ENCODE assay signal across 25 mouse cellular contexts in the genomic region with DNA sequence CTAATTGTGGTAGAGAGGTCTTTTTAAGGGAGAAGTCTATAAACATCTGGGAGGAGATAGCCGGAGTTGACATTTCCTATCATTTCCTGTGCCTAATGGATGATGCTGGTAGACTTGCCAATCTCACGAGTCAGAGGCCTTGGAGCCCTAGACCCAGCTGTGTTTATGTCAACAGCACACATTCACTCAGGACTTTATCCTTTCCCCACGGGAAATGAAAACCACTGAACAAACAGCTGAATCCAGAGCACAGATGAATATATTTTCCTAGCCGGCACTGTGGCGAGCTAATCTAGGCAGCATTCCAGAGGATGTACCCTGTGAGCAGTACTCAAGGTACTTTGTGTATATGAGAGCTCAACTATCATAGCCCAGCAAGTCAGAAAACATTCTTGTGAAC.
DNase-seq lines count a peak whose midpoint lies in the region; ATAC-seq and TF ChIP-seq lines count a peak whose summit lies in the region.
"Had no signal": no experiment of that assay in that cellular context is flagged by ENCODE, and none has a peak within 500 bp of the region (broad histone marks: within the 10 kb centered on the region; RNA-seq: fewer than 3 reads in every experiment).

No protein-coding gene starts in this region.

- H3K9ac ChIP-seq in heart, embryonic 12.5 days, result no peak overlapping the region
- no peak overlapping the region for H3K9ac ChIP-seq in intestine, postnatal 0 days (ENCODE audit: low read depth, low read length)
- H3K9ac ChIP-seq: embryonic facial prominence, embryonic 13.5 days; forebrain, embryonic 13.5 days; heart, embryonic 15.5 days; intestine, embryonic 15.5 days; limb, embryonic 13.5 days; liver, embryonic 14.5 days had no signal

- H3K4me3 ChIP-seq in heart, embryonic 12.5 days, result no peak overlapping the region
- no peak overlapping the region for H3K4me3 ChIP-seq in lung, adult 2 months (replicated peaks; ENCODE audit: extremely low read depth, low read depth, low read length)
- H3K4me3 ChIP-seq in intestine, postnatal 0 days (ENCODE audit: low read depth, low read length), result no peak overlapping the region
- H3K4me3 ChIP-seq: embryonic facial prominence, embryonic 13.5 days; forebrain, embryonic 13.5 days; heart, embryonic 15.5 days; hindbrain, embryonic 10.5 days; intestine, embryonic 15.5 days; limb, embryonic 13.5 days had no signal

- H3K4me2 ChIP-seq in heart, embryonic 12.5 days, result no peak overlapping the region
- no peak overlapping the region for H3K4me2 ChIP-seq in intestine, postnatal 0 days (replicated peaks; ENCODE audit: low read depth)
- H3K4me2 ChIP-seq: embryonic facial prominence, embryonic 13.5 days; forebrain, embryonic 13.5 days; heart, embryonic 15.5 days; intestine, embryonic 15.5 days; limb, embryonic 13.5 days had no signal

- 45% methylated on average over 5 of the region's 5 CpGs for WGBS in heart, embryonic 12.5 days
- WGBS in lung, adult 2 months, result 30% methylated on average over 5 of the region's 5 CpGs
- WGBS in intestine, postnatal 0 days, result 33% methylated on average over 5 of the region's 5 CpGs

- peak; percentile 87 for DNase-seq in heart, adult 11 months
- peak; percentile 2 for DNase-seq in lung, postnatal 25 days (ENCODE audit: low spot score)
- no peak for DNase-seq in lung, adult 2 months
- peak; percentile 28 for DNase-seq in adipocyte (ENCODE audit: low spot score)
- DNase-seq in brain, embryonic 14.5 days (ENCODE audit: low read depth), result peak; percentile 7
- DNase-seq: adrenal gland, postnatal 10 days; cerebellum, adult 9-10 months; gastrocnemius, postnatal 25 days; kidney, adult 9 months; kidney, postnatal 36 days; layer of hippocampus, adult 9-11 months; thymus, adult 18-20 months; thymus, postnatal 36 days had no signal

- no peak for TF ChIP-seq CTCF in lung, adult 2 months (IDR thresholded peaks at IDR 0.05; ENCODE audit: insufficient read depth, low read length)
- no peak for TF ChIP-seq CTCF in brain, embryonic 14.5 days (IDR thresholded peaks at IDR 0.05; ENCODE audit: borderline replicate concordance, extremely low read depth, insufficient read depth, insufficient read length)
- no peak for TF ChIP-seq CTCF in intestine, postnatal 0 days (IDR thresholded peaks at IDR 0.05; ENCODE audit: low read depth)

- no peaks in the 10 kb centered on the region for H3K27me3 ChIP-seq in heart, embryonic 12.5 days (replicated peaks)
- H3K27me3 ChIP-seq in intestine, postnatal 0 days (replicated peaks; ENCODE audit: control insufficient read depth, insufficient read depth, low read length), result no peaks in the 10 kb centered on the region
- H3K27me3 ChIP-seq: embryonic facial prominence, embryonic 13.5 days; forebrain, embryonic 13.5 days; heart, embryonic 15.5 days; intestine, embryonic 15.5 days; limb, embryonic 13.5 days had no signal

- no peaks in the 10 kb centered on the region for H3K36me3 ChIP-seq in heart, embryonic 12.5 days
- H3K36me3 ChIP-seq in intestine, postnatal 0 days (ENCODE audit: control insufficient read depth, insufficient read depth), result no peaks in the 10 kb centered on the region
- H3K36me3 ChIP-seq: embryonic facial prominence, embryonic 13.5 days; heart, embryonic 15.5 days; hindbrain, embryonic 10.5 days; intestine, embryonic 15.5 days; limb, embryonic 13.5 days had no signal

- H3K4me1 ChIP-seq in heart, embryonic 12.5 days (replicated peaks), result no peaks in the 10 kb centered on the region
- no peaks in the 10 kb centered on the region for H3K4me1 ChIP-seq in lung, adult 2 months (ENCODE audit: control insufficient read depth, insufficient read depth, low read length)
- no peaks in the 10 kb centered on the region for H3K4me1 ChIP-seq in intestine, postnatal 0 days (replicated peaks; ENCODE audit: control insufficient read depth, insufficient read depth, low read length)
- H3K4me1 ChIP-seq: embryonic facial prominence, embryonic 13.5 days; forebrain, embryonic 13.5 days; heart, embryonic 15.5 days; hindbrain, embryonic 10.5 days; intestine, embryonic 15.5 days; limb, embryonic 13.5 days had no signal

- TF ChIP-seq POLR2A in lung, adult 2 months (IDR thresholded peaks at IDR 0.05; ENCODE audit: borderline replicate concordance, extremely low read depth, low read depth, low read length), result no peak
- no peak for TF ChIP-seq POLR2A in brain, embryonic 14.5 days (IDR thresholded peaks at IDR 0.05; ENCODE audit: borderline replicate concordance, extremely low read depth, insufficient read depth, insufficient read length, poor library complexity, severe bottlenecking)

- no peak for ATAC-seq in heart, embryonic 12.5 days (ENCODE audit: insufficient number of reproducible peaks, low FRiP score)
- ATAC-seq in intestine, postnatal 0 days, result no peak
- ATAC-seq: activated CD4-positive, CD25-positive, alpha-beta regulatory T cell, adult 4 months; forebrain, embryonic 13.5 days; hindbrain, embryonic 16.5 days; intestine, embryonic 15.5 days; midbrain, embryonic 16.5 days had no signal

- no peaks in the 10 kb centered on the region for H3K9me3 ChIP-seq in heart, embryonic 12.5 days (replicated peaks)
- H3K9me3 ChIP-seq in intestine, postnatal 0 days (ENCODE audit: control insufficient read depth), result no peaks in the 10 kb centered on the region
- H3K9me3 ChIP-seq: embryonic facial prominence, embryonic 13.5 days; forebrain, embryonic 13.5 days; heart, embryonic 15.5 days; hindbrain, embryonic 10.5 days; intestine, embryonic 15.5 days; limb, embryonic 13.5 days had no signal

- no peak overlapping the region for H3K27ac ChIP-seq in heart, embryonic 12.5 days (ENCODE audit: poor library complexity, severe bottlenecking)
- no peak overlapping the region for H3K27ac ChIP-seq in intestine, postnatal 0 days (ENCODE audit: low read depth, low read length)
- H3K27ac ChIP-seq: embryonic facial prominence, embryonic 13.5 days; forebrain, embryonic 13.5 days; heart, embryonic 15.5 days; hindbrain, embryonic 10.5 days; intestine, embryonic 15.5 days; limb, embryonic 13.5 days; liver, embryonic 14.5 days had no signal
